Mouse (Mus musculus): ENCODE data around the gene Iffo1. TPM values are rescaled to one million over a fixed set of nuclear protein-coding genes. Genes with fewer than 3 reads are reported as not detected.

Gene Iffo1
- polyA plus RNA-seq, 1 experiment from 2014 or later, result 4.8 TPM

DNA sequence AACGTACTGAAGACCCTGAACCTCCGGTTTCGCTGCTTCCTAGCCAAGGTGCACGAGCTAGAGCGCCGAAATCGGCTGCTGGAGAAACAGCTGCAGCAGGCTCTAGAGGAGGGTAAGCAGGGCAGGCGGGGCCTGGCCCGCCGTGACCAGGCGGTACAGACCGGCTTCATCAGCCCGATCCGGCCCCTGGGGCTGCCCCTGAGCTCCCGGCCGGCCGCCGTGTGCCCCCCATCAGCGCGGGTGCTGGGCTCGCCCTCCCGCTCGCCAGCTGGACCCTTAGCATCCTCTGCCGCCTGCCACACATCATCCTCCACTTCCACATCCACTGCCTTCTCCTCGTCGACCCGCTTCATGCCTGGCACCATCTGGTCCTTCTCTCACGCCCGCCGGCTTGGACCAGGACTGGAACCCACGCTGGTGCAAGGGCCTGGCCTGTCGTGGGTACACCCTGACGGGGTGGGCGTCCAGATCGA lies 474 bp downstream of the Iffo1 start:
- Histone ChIP-seq H3K9me3 (ENCODE audit: low read length) (no peaks in the 10 kb centered on the region), H3K27ac (ENCODE audit: low read depth) (peak overlapping the region; percentile 84), H3K4me1 (ENCODE audit: insufficient read depth) (peaks cover 31% of the 10 kb centered on the region), H3K36me3 (replicated peaks; ENCODE audit: insufficient read depth, low read length) (peaks cover 26% of the 10 kb centered on the region), H3K27me3 (ENCODE audit: insufficient read depth, low read length) (no peaks in the 10 kb centered on the region), H3K4me2 (ENCODE audit: low read depth, low read length) (peak overlapping the region; percentile 98), H3K9ac (replicated peaks) (peak overlapping the region; percentile 92), H3K4me3 (ENCODE audit: low read depth, low read length) (peak overlapping the region; percentile 92)
- no peak for DNase-seq
- TF ChIP-seq CTCF (IDR thresholded peaks at IDR 0.05; ENCODE audit: low read depth), result no peak
- no peak for TF ChIP-seq EP300 (IDR thresholded peaks at IDR 0.05; ENCODE audit: low read depth)
- ATAC-seq, result peak; percentile 72
- WGBS (ENCODE audit: insufficient replicate concordance), result 3% methylated on average over 35 of the region's 35 CpGs

DNA sequence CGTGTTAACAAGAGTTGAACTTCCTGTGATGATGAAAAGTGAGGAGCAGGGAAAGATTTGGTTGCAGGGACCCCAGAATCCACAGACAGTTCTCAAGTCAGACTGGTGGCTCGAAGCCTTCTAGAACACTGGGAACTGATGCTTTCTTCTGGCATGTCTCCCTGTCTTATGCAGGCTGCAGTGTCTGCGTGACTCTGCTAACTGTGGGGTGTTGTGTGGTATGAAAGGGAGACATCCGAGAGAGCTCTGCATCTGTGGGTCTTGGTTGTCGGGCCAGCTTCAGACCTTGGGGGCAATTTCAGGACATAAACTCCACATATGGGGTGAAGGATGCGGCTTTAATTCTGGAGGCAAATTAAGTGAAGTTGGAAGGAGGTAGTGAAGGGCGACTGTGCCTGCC lies 1.1 kb downstream of the Iffo1 start:
- WGBS (ENCODE audit: insufficient replicate concordance), result 57% methylated on average over 7 of the region's 7 CpGs
- Histone ChIP-seq H3K9ac (replicated peaks) (peak overlapping the region; percentile 92), H3K9me3 (ENCODE audit: low read length) (no peaks in the 10 kb centered on the region), H3K36me3 (replicated peaks; ENCODE audit: insufficient read depth, low read length) (peaks cover 20% of the 10 kb centered on the region), H3K4me3 (ENCODE audit: low read depth, low read length) (peak overlapping the region; percentile 92), H3K27me3 (ENCODE audit: insufficient read depth, low read length) (no peaks in the 10 kb centered on the region), H3K4me1 (ENCODE audit: insufficient read depth) (peaks cover 31% of the 10 kb centered on the region), H3K4me2 (ENCODE audit: low read depth, low read length) (peak overlapping the region; percentile 98), H3K27ac (ENCODE audit: low read depth) (no peak overlapping the region)
- ATAC-seq, result no peak
- no peak for TF ChIP-seq EP300 (IDR thresholded peaks at IDR 0.05; ENCODE audit: low read depth)
- TF ChIP-seq CTCF (IDR thresholded peaks at IDR 0.05; ENCODE audit: low read depth), result no peak
- no peak for DNase-seq

DNA sequence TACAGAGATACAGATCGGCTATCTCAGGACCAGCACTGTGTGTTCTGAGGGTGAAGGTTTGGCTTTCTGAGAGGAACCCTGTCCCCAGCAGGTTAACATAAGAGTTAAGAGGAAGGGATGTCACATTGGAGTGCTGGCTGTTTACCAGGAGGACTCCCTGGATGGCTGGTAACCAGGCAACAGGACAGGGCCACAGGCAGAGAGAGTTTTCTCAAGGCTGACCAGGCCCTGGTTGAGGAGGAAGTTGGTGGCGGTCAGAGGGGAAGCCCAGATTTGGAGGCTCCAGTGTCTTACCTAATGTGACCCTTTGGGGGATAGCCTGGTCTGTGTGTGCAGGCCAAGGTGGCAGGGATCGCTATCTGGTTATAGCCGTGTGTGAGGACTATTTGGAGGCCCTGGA lies 1.8 kb downstream of the Iffo1 start:
- Histone ChIP-seq H3K4me2 (ENCODE audit: low read depth, low read length) (peak overlapping the region; percentile 98; the same call in 1 of the 2 replicates), H3K4me1 (ENCODE audit: insufficient read depth) (peaks cover 31% of the 10 kb centered on the region), H3K4me3 (ENCODE audit: low read depth, low read length) (no peak overlapping the region), H3K36me3 (replicated peaks; ENCODE audit: insufficient read depth, low read length) (peaks cover 17% of the 10 kb centered on the region), H3K9me3 (ENCODE audit: low read length) (no peaks in the 10 kb centered on the region), H3K27ac (ENCODE audit: low read depth) (no peak overlapping the region), H3K9ac (replicated peaks) (no peak overlapping the region), H3K27me3 (ENCODE audit: insufficient read depth, low read length) (no peaks in the 10 kb centered on the region)
- DNase-seq (no peak), ATAC-seq (no peak)
- 65% methylated on average over 4 of the region's 4 CpGs for WGBS (ENCODE audit: insufficient replicate concordance)
- TF ChIP-seq EP300 (IDR thresholded peaks at IDR 0.05; ENCODE audit: low read depth), result no peak
- no peak for TF ChIP-seq CTCF (IDR thresholded peaks at IDR 0.05; ENCODE audit: low read depth)

DNA sequence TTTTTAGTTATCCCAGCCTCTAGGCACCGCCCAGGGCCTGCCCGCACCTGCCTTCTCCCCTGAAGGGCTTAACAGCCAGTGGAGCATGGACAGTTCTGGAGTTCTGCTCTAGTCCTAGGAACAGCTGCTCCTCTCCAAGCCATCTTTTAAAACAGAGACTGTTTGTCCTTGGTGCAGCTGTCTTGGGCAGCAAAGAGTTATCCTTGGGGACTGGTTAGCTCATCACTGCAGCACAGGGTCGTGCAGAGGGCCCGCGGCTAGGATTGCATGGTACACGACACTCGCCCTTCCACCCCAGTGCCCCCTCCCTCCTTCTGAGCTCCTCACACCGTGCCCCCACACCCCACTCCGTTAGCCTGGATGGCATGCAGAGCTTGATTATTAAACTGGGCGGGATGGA lies 2.3 kb downstream of the Iffo1 start:
- WGBS (ENCODE audit: insufficient replicate concordance), result 74% methylated on average over 10 of the region's 10 CpGs
- Histone ChIP-seq H3K4me2 (ENCODE audit: low read depth, low read length) (no peak overlapping the region), H3K36me3 (replicated peaks; ENCODE audit: insufficient read depth, low read length) (peaks cover 15% of the 10 kb centered on the region), H3K27me3 (ENCODE audit: insufficient read depth, low read length) (no peaks in the 10 kb centered on the region), H3K27ac (ENCODE audit: low read depth) (no peak overlapping the region), H3K4me1 (ENCODE audit: insufficient read depth) (peaks cover 31% of the 10 kb centered on the region), H3K9ac (replicated peaks) (no peak overlapping the region), H3K9me3 (ENCODE audit: low read length) (no peaks in the 10 kb centered on the region), H3K4me3 (ENCODE audit: low read depth, low read length) (no peak overlapping the region)
- ATAC-seq, result no peak
- TF ChIP-seq CTCF (IDR thresholded peaks at IDR 0.05; ENCODE audit: low read depth) (no peak), EP300 (IDR thresholded peaks at IDR 0.05; ENCODE audit: low read depth) (no peak)
- DNase-seq, result no peak

DNA sequence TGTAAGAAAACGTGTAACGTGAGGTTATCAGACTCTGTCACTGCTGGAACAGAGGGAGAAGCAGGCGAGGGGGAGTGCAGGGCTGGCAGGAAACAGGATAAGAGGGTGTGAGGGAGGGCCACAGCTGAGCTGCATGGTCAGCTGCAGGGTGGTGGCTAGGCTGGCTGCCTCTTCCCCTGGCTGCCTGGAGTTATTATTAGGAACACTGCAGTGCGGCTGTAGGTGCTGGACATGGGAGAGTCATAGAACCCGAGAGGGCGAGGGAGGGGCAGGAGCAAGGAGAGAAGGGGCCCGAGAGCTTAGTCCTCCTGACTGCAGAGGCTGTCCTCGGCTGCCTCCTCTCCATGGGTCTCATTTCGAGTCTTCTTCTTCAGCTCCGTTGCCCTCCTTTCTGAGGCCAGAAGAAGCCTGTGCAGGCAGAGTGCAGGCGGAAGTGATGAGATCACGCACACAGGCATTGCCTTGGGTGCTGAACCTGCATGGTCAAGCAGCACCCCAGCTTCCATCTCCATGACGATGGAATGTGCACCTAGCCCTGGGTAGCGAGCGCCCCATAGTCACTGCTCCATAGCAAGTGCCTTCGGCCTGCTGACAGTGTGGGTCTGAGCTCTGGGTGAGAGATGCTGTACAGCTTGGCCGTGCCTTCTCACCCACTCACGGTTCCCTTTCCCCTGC lies 3.3 kb downstream of the Iffo1 start:
- Histone ChIP-seq H3K4me3 (ENCODE audit: low read depth, low read length) (no peak overlapping the region), H3K27ac (ENCODE audit: low read depth) (peak overlapping the region; percentile 36), H3K36me3 (replicated peaks; ENCODE audit: insufficient read depth, low read length) (peaks cover 18% of the 10 kb centered on the region), H3K9me3 (ENCODE audit: low read length) (no peaks in the 10 kb centered on the region), H3K27me3 (ENCODE audit: insufficient read depth, low read length) (no peaks in the 10 kb centered on the region), H3K4me1 (ENCODE audit: insufficient read depth) (peaks cover 35% of the 10 kb centered on the region), H3K4me2 (ENCODE audit: low read depth, low read length) (peak overlapping the region; percentile 29; the same call in 1 of the 2 replicates), H3K9ac (replicated peaks) (no peak overlapping the region)
- TF ChIP-seq EP300 (IDR thresholded peaks at IDR 0.05; ENCODE audit: low read depth), result no peak
- no peak for TF ChIP-seq CTCF (IDR thresholded peaks at IDR 0.05; ENCODE audit: low read depth)
- DNase-seq, result no peak
- WGBS (ENCODE audit: insufficient replicate concordance), result 55% methylated on average over 18 of the region's 18 CpGs
- ATAC-seq, result no peak

DNA sequence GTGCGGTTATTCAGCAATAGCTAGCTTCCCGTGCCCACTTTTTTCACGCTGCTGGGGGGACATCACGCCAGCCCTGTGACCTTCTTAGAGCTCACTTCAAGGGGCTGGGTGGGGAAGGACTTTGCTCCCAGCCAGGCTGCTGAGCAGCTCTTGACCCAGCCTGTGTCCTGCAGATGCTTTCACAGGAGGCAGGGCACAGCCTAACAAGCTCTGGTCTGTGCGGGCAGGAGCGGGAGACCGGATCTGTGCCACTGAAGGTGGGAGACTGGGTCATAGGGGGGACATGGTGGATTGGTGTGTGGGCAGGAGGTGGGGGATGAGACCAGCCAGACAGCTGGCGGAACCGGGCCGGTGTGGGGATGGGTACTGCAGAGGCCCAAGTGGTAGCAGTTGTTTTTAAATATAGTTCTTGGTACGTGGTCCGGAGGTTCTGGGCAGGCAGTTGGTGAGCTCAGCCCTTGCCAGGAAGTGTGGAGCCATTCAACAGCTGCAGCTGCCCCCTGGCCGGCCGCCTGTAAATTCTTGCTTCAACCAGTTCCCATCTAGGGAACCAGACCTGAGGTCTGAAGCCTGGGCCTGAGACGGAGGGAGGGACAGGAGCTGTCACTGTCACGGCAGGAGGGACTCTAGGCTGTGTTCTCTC lies 4.0 kb downstream of the Iffo1 start:
- 0 out of 2 replicates have a peak overlapping the region, but pooled peaks have one; percentile 26 for H3K9ac ChIP-seq (replicated peaks)
- no peaks in the 10 kb centered on the region for H3K9me3 ChIP-seq (ENCODE audit: low read length)
- ATAC-seq, result no peak
- no peak overlapping the region for H3K4me3 ChIP-seq (ENCODE audit: low read depth, low read length)
- H3K27ac ChIP-seq (ENCODE audit: low read depth), result peak overlapping the region; percentile 36; the same call in 1 of the 2 replicates
- no peaks in the 10 kb centered on the region for H3K27me3 ChIP-seq (ENCODE audit: insufficient read depth, low read length)
- peaks cover 23% of the 10 kb centered on the region for H3K36me3 ChIP-seq (replicated peaks; ENCODE audit: insufficient read depth, low read length)
- H3K4me2 ChIP-seq (ENCODE audit: low read depth, low read length), result peak overlapping the region; percentile 29; the same call in 1 of the 2 replicates
- 62% methylated on average over 16 of the region's 16 CpGs for WGBS (ENCODE audit: insufficient replicate concordance)
- TF ChIP-seq CTCF (IDR thresholded peaks at IDR 0.05; ENCODE audit: low read depth) (no peak), EP300 (IDR thresholded peaks at IDR 0.05; ENCODE audit: low read depth) (no peak)
- H3K4me1 ChIP-seq (ENCODE audit: insufficient read depth), result peaks cover 35% of the 10 kb centered on the region
- DNase-seq, result no peak
